Mouse (Mus musculus) CH12.LX (cell line): ENCODE measurements around the gene Nxpe3.

Source experiments
- CHD1 ChIP-seq: IDR thresholded peaks from 2 replicates; pipeline ENCODE4 v1.6.1; 2012; ENCODE audit warnings: low read depth, low read length, improper control_type of control experiment, inconsistent platforms
- CTCF ChIP-seq, 2 experiments: IDR thresholded peaks in 1 of 2; conservative IDR thresholded peaks in 1 of 2; 2 replicates each; pipeline ENCODE4 v1.5.1; 2011 to 2012; ENCODE audit warnings: low read depth in 2 of 2, low read length in 2 of 2, improper control_type of control experiment in 1 of 2, inconsistent platforms in 1 of 2, mild to moderate bottlenecking in 1 of 2, moderate library complexity in 1 of 2
- GABPA ChIP-seq: IDR thresholded peaks from 2 replicates; pipeline ENCODE4 v1.6.1; 2012; ENCODE audit warnings: low read depth, low read length, improper control_type of control experiment, inconsistent platforms; ENCODE audit not compliant: insufficient replicate concordance
- MAX ChIP-seq: IDR thresholded peaks from 2 replicates; pipeline ENCODE4 v1.6.1; 2011; ENCODE audit warnings: low read length, improper control_type of control experiment
- PAX5 ChIP-seq: IDR thresholded peaks from 2 replicates; pipeline ENCODE4 v1.6.1; 2012; ENCODE audit warnings: low read length, inconsistent platforms, mixed read lengths
- POLR2A ChIP-seq: IDR thresholded peaks from 2 replicates; pipeline ENCODE4 v1.6.1; 2011; ENCODE audit warnings: low read depth, mild to moderate bottlenecking, improper control_type of control experiment, low read length
- SMC3 ChIP-seq: IDR thresholded peaks from 2 replicates; pipeline ENCODE4 v1.6.1; 2011; ENCODE audit warnings: low read depth, low read length, improper control_type of control experiment
- TCF12 ChIP-seq: IDR thresholded peaks from 2 replicates; pipeline ENCODE4 v1.6.1; 2014; ENCODE audit warnings: low read depth, mild to moderate bottlenecking, inconsistent platforms, low read length, improper control_type of control experiment
- ZMIZ1 ChIP-seq: IDR thresholded peaks from 2 replicates; pipeline ENCODE4 v1.6.1; 2012; ENCODE audit warnings: low read depth, mild to moderate bottlenecking, inconsistent platforms, low read length, improper control_type of control experiment
- ZNF384 ChIP-seq: IDR thresholded peaks from 2 replicates; pipeline ENCODE4 v1.6.1; 2012; ENCODE audit warnings: low read depth, low read length, improper control_type of control experiment, inconsistent platforms

- TF ChIP-seq PAX5 (no peak), POLR2A (peak; percentile 33; the same call in 1 of the 2 replicates), MAX (0 out of 2 replicates have a peak, but pooled peaks have one; percentile 40), GABPA (peak; percentile 27; the same call in 1 of the 2 replicates), CTCF (conservative IDR thresholded peaks at IDR 0.05 in 1 of 2, IDR thresholded peaks at IDR 0.05 in 1 of 2; ENCODE audit: low read depth in 2 of 2, low read length in 2 of 2) (no peak), CHD1 (no peak), TCF12 (peak; percentile 95), SMC3 (peak; percentile 14; the same call in 1 of the 2 replicates), ZNF384 (peak; percentile 60; the same call in 1 of the 2 replicates), ZMIZ1 (no peak)
Observed at GRCm38 (mm10) chr16:55820916-55821570, 74.0 kb downstream of the Nxpe3 start.
